Mouse (Mus musculus) forebrain, embryonic 14.5 days (tissue): Measurements from ENCODE around the gene Fndc7. TPM values are rescaled to one million over a fixed set of nuclear protein-coding genes. Genes with fewer than 3 reads are reported as not detected.

Experiments
- ATAC-seq: fragments of 200-750 bp; cut with Nextera tagmentation; 2 replicates; pipeline ENCODE4 v1.8.0; 2017; ENCODE audit warnings: mild to moderate bottlenecking, moderate library complexity
- DNase-seq: peaks from one replicate; pipeline ENCODE4 v3.0.0-alpha.2; 2015; ENCODE audit warnings: low spot score
- H3K27ac ChIP-seq: fragments of 300-500 bp; sonication (generic); 2 replicates; pipeline ENCODE4 v1.5.1; 2014; ENCODE audit warnings: low read depth, mild to moderate bottlenecking, control low read depth, low read length, moderate library complexity
- H3K27me3 ChIP-seq: fragments of 300-500 bp; sonication (generic); replicated peaks from 2 replicates; pipeline ENCODE4 v1.6.1; 2014; ENCODE audit warnings: low read length, control low read depth, mixed read lengths; ENCODE audit not compliant: control insufficient read depth, insufficient read depth
- H3K36me3 ChIP-seq: fragments of 300-500 bp; sonication (generic); 2 replicates; pipeline ENCODE4 v1.6.1; 2014; ENCODE audit warnings: low read length, control low read depth; ENCODE audit not compliant: control insufficient read depth, insufficient read depth
- H3K4me1 ChIP-seq: fragments of 300-500 bp; sonication (generic); 2 replicates; pipeline ENCODE4 v1.6.1; 2014; ENCODE audit warnings: antibody characterized with exemption, low read length, control low read depth; ENCODE audit not compliant: control insufficient read depth, insufficient read depth
- H3K4me2 ChIP-seq: fragments of 300-500 bp; sonication (generic); 2 replicates; pipeline ENCODE4 v1.6.1; 2014; ENCODE audit warnings: mild to moderate bottlenecking, control low read depth, low read length
- H3K4me3 ChIP-seq: fragments of 300-500 bp; sonication (generic); 2 replicates; pipeline ENCODE4 v1.5.1; 2014; ENCODE audit warnings: low read depth, low read length, control low read depth
- H3K9ac ChIP-seq: fragments of 300-500 bp; sonication (generic); 2 replicates; pipeline ENCODE4 v1.6.1; 2014; ENCODE audit warnings: mild to moderate bottlenecking, low read length, control low read depth, moderate library complexity
- H3K9me3 ChIP-seq: fragments of 300-500 bp; sonication (generic); replicated peaks from 2 replicates; pipeline ENCODE4 v1.6.1; 2016; ENCODE audit warnings: low read length, control low read depth, mixed read lengths; ENCODE audit not compliant: control insufficient read depth
- WGBS: fragments of 180-500 bp; shearing (Covaris S2); extraction: QIAGEN DNeasy Blood & Tissue Kit; methylation state at CpG from one replicate; pipeline ENCODE4 v1.1.7; 2014; 5-methylcytosine and 5-hydroxymethylcytosine counted together
- polyA plus RNA-seq: library from polyadenylated mRNA; unstranded; fragments of >200 nt; fragmentation: Nextera tagmentation; extraction: Ambion mirVana; gene quantifications from 2 replicates; pipeline ENCODE4 v1.2.1, GENCODE M21; 2014

Gene Fndc7
- polyA plus RNA-seq, 1 experiment from 2014 or later: not detected

DNA sequence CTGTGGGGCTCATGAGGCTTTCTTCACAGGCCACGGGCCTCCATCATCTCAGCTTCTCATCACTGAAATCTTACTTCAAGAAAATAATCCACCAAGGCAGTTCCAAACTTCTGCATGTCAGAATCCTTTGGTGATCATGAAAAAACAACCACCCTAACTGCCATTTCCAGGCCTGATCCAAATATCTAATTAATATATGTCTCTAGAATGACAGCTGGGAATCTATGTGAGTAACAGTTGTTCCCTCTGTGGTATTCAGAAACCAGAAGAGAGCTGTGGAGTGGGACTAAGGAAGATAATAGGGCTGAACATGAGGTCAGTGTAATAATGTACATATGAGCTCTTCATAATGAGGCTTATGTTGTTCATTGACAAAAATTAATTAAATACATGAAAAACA is 36.5 kb downstream of the Fndc7 start:
- Histone ChIP-seq H3K27ac (no peak overlapping the region), H3K4me1 (peaks cover 14% of the 10 kb centered on the region), H3K9me3 (no peaks in the 10 kb centered on the region), H3K9ac (no peak overlapping the region), H3K27me3 (no peaks in the 10 kb centered on the region), H3K4me2 (no peak overlapping the region), H3K4me3 (no peak overlapping the region), H3K36me3 (no peaks in the 10 kb centered on the region)
- ATAC-seq: no peak
- WGBS: 72% methylated on average over 1 of the region's 1 CpGs
- DNase-seq: no peak

GRCm38 (mm10) chr3:108851996-108852697 is 37.7 kb downstream of the Fndc7 start:
- Histone ChIP-seq H3K9ac (no peak overlapping the region), H3K9me3 (no peaks in the 10 kb centered on the region), H3K27ac (no peak overlapping the region), H3K4me2 (no peak overlapping the region), H3K4me1 (peaks cover 12% of the 10 kb centered on the region), H3K27me3 (no peaks in the 10 kb centered on the region), H3K36me3 (no peaks in the 10 kb centered on the region), H3K4me3 (no peak overlapping the region)
- WGBS: 72% methylated on average over 6 of the region's 6 CpGs
- no peak for ATAC-seq
- peak; percentile 29 for DNase-seq

DNA sequence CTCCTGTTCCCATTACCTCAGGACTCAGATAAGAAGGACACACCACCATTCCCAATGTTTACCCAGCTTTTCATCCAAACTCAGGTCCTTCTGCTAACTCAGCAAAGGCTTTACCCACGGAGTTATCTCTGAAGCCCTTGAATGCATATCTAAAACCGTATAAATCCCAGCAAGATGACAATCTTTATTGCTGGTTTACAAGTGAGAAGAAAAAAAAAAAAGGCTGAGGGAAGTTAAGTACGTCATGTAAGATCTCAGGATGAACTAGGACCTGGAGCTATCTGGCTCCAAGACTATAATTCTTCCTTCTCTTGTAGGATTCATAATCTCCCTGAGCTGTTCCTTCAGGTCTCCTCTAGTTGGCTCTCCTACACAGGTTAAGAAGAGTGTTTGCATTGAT is 38.3 kb downstream of the Fndc7 start:
- Histone ChIP-seq H3K9ac (no peak overlapping the region), H3K4me3 (no peak overlapping the region), H3K9me3 (no peaks in the 10 kb centered on the region), H3K4me2 (no peak overlapping the region), H3K27me3 (no peaks in the 10 kb centered on the region), H3K36me3 (no peaks in the 10 kb centered on the region), H3K27ac (no peak overlapping the region), H3K4me1 (peaks cover 8% of the 10 kb centered on the region)
- 84% methylated on average over 3 of the region's 3 CpGs for WGBS
- ATAC-seq (no peak), DNase-seq (no peak)

DNA sequence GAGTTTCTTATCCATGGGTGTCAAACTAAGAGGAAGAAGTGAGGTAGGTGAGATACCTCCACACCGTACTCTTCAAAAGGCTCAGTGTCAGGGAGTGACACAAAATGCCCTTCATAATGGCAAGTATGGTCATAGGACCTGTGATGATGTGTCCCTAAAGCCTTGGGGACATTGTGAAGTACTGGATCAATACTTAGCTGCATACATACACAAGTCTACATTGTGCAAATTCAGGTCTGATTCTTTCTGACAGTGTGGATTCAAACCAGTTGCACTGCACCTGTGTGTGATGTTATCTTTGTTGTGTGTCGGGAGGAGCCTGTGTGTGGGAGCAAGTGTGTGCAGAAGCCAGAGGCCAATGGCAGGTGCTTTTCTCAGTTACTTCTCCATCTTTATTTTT is 38.7 kb downstream of the Fndc7 start:
- no peaks in the 10 kb centered on the region for H3K9me3 ChIP-seq
- ATAC-seq (no peak), DNase-seq (no peak)
- H3K27ac ChIP-seq: no peak overlapping the region
- H3K4me1 ChIP-seq: peaks cover 8% of the 10 kb centered on the region
- H3K4me3 ChIP-seq: no peak overlapping the region
- no peaks in the 10 kb centered on the region for H3K36me3 ChIP-seq
- H3K9ac ChIP-seq: no peak overlapping the region
- WGBS: 92% methylated on average over 2 of the region's 2 CpGs
- no peak overlapping the region for H3K4me2 ChIP-seq
- H3K27me3 ChIP-seq: no peaks in the 10 kb centered on the region

GRCm38 (mm10) chr3:108850506-108850905 is 39.3 kb downstream of the Fndc7 start:
- 54% methylated on average over 3 of the region's 3 CpGs for WGBS
- no peak overlapping the region for H3K4me3 ChIP-seq
- H3K27ac ChIP-seq: no peak overlapping the region
- DNase-seq (peak; percentile 65), ATAC-seq (peak; percentile 69)
- no peaks in the 10 kb centered on the region for H3K36me3 ChIP-seq
- no peaks in the 10 kb centered on the region for H3K9me3 ChIP-seq
- no peaks in the 10 kb centered on the region for H3K27me3 ChIP-seq
- H3K9ac ChIP-seq: no peak overlapping the region
- H3K4me2 ChIP-seq: no peak overlapping the region
- H3K4me1 ChIP-seq: peaks cover 4% of the 10 kb centered on the region

DNA sequence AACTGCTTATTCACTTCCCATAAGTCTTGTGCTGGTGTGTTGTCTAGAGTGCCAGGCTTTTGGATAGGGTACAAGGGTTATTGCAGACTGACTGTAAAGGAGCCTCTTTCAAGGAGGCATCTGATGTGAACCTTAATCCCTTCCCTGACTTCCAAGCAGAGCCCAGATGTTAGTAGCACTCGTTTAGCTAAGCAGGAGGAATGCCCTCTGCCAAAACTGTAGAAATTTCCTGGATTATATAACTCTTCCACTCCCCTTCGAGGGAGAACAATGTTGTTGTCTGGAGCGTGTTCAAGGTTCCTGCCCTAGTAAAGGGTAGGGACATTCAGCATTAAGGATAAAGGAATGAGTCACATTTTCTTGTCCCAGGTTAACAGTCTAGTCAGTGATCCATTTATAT is 43.2 kb downstream of the Fndc7 start:
- 62% methylated on average over 3 of the region's 3 CpGs for WGBS
- DNase-seq (no peak), ATAC-seq (no peak)
- H3K27ac ChIP-seq: no peak overlapping the region
- H3K4me1 ChIP-seq: no peaks in the 10 kb centered on the region
- no peak overlapping the region for H3K4me3 ChIP-seq
- no peaks in the 10 kb centered on the region for H3K36me3 ChIP-seq
- no peaks in the 10 kb centered on the region for H3K27me3 ChIP-seq
- H3K9me3 ChIP-seq: no peaks in the 10 kb centered on the region
- H3K9ac ChIP-seq: no peak overlapping the region
- no peak overlapping the region for H3K4me2 ChIP-seq

DNA sequence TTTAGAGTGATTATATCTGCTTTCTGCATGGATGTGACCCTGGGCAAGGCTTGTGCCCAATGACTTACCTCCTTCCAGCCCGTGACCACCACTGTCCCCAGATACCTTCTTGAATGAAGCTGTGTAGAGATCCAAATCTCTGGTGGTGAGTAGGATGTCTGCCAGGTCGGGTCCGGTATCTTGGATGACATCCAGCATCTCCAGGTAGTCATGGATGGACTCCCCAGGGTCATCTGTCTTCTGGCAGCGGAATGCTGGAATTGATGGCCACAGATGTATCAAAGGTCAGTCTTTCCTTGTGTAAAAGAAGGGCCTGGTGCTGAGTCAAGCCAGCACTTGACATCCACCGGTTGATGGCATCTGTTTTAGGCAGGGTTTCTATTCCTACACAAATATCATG is 45.3 kb downstream of the Fndc7 start:
- 80% methylated on average over 5 of the region's 5 CpGs for whole genome bisulfite sequencing
- H3K4me3 ChIP-seq: no peak overlapping the region
- DNase-seq (no peak), ATAC-seq (no peak)
- H3K27ac ChIP-seq: no peak overlapping the region
- H3K4me2 ChIP-seq: no peak overlapping the region
- H3K9me3 ChIP-seq: no peaks in the 10 kb centered on the region
- H3K27me3 ChIP-seq: no peaks in the 10 kb centered on the region
- no peaks in the 10 kb centered on the region for H3K36me3 ChIP-seq
- H3K9ac ChIP-seq: no peak overlapping the region
- H3K4me1 ChIP-seq: no peaks in the 10 kb centered on the region; the same call in 1 of the 2 replicates

GRCm38 (mm10) chr3:108844026-108844425 is 45.8 kb downstream of the Fndc7 start:
- no peak for ATAC-seq
- WGBS: 93% methylated on average over 6 of the region's 6 CpGs
- no peak for DNase-seq

GRCm38 (mm10) chr3:108840716-108841054 is 49.1 kb downstream of the Fndc7 start:
- no peak overlapping the region for H3K27ac ChIP-seq
- H3K4me1 ChIP-seq: no peaks in the 10 kb centered on the region; the same call in 1 of the 2 replicates
- DNase-seq (no peak), ATAC-seq (no peak; the same call in 1 of the 2 replicates)
- peak overlapping the region; percentile 68 for H3K4me3 ChIP-seq
- H3K9me3 ChIP-seq: no peaks in the 10 kb centered on the region
- peak overlapping the region; percentile 71 for H3K4me2 ChIP-seq
- no peaks in the 10 kb centered on the region for H3K27me3 ChIP-seq
- H3K9ac ChIP-seq: no peak overlapping the region
- H3K36me3 ChIP-seq: no peaks in the 10 kb centered on the region
- WGBS: 57% methylated on average over 4 of the region's 4 CpGs

More at GRCm38 (mm10) chr3:108844026-108844425, 45.8 kb downstream of the Fndc7 start:
- Histone ChIP-seq H3K4me3 (no peak overlapping the region), H3K27ac (no peak overlapping the region), H3K9me3 (no peaks in the 10 kb centered on the region), H3K36me3 (no peaks in the 10 kb centered on the region), H3K27me3 (no peaks in the 10 kb centered on the region), H3K4me2 (no peak overlapping the region), H3K9ac (no peak overlapping the region), H3K4me1 (no peaks in the 10 kb centered on the region; the same call in 1 of the 2 replicates)
